Mouse (Mus musculus): ENCODE results near the gene Ggct.

DNA sequence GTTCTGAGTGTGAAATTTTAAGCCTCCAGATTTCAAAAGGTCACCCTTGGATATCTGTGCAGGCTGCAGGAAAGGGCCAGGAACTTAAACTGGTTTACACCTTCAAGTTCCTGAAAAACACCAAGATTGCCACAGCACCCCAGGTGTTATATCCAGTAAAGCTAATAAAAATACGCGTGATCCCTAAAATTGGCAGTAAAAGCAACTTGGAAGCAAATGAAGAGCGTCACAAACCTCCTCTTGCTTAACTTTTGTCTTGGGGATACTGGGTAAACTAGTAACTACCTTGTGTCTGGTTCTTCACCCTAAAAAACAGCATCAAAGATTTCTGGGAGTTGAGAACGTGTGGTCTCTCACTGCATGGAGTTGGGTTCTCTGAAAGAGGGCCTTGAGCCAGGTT lies 44.0 kb upstream of the Ggct start:
- TF ChIP-seq CTCF (IDR thresholded peaks at IDR 0.05; ENCODE audit: extremely low read depth, insufficient read depth, low read length) (no peak), POLR2A (IDR thresholded peaks at IDR 0.05; ENCODE audit: extremely low read depth, insufficient read depth, low read length) (no peak)

Measured in cortical plate, adult 2 months (tissue).